Mouse (Mus musculus): ENCODE data around the gene Ndc1. TPM values are rescaled to one million over a fixed set of nuclear protein-coding genes. Genes with fewer than 3 reads are reported as not detected.

Gene Ndc1
- polyA plus RNA-seq, 1 experiment from 2014 or later = 47.4 TPM

GRCm38 (mm10) chr4:107344612-107345011 lies 23.0 kb upstream of the Ndc1 start:
- H3K27ac ChIP-seq (ENCODE audit: low read depth, low read length) = no peak overlapping the region
- H3K9me3 ChIP-seq (ENCODE audit: control insufficient read depth, low read length) = no peaks in the 10 kb centered on the region
- ATAC-seq (replicated peaks; ENCODE audit: low FRiP score) (no peak), DNase-seq (ENCODE audit: low spot score) (no peak)
- no peaks in the 10 kb centered on the region for H3K36me3 ChIP-seq (ENCODE audit: control insufficient read depth, insufficient read depth, low read length)
- no peak overlapping the region for H3K4me2 ChIP-seq
- H3K9ac ChIP-seq (ENCODE audit: low read depth, low read length) = no peak overlapping the region
- H3K27me3 ChIP-seq (replicated peaks; ENCODE audit: control insufficient read depth, insufficient read depth, low read length) = no peaks in the 10 kb centered on the region
- peaks cover 2% of the 10 kb centered on the region; the same call in 1 of the 2 replicates for H3K4me1 ChIP-seq (replicated peaks; ENCODE audit: control insufficient read depth, insufficient read depth, low read length)
- no peak overlapping the region for H3K4me3 ChIP-seq (ENCODE audit: low read depth, low read length)
- 86% methylated on average over 7 of the region's 7 CpGs for WGBS

GRCm38 (mm10) chr4:107347221-107347620 lies 20.4 kb upstream of the Ndc1 start:
- H3K27me3 ChIP-seq (replicated peaks; ENCODE audit: control insufficient read depth, insufficient read depth, low read length) = no peaks in the 10 kb centered on the region
- H3K4me2 ChIP-seq = no peak overlapping the region
- H3K9ac ChIP-seq (ENCODE audit: low read depth, low read length) = no peak overlapping the region
- no peak overlapping the region for H3K4me3 ChIP-seq (ENCODE audit: low read depth, low read length)
- 71% methylated on average over 6 of the region's 6 CpGs for WGBS
- DNase-seq (ENCODE audit: low spot score) (no peak), ATAC-seq (replicated peaks; ENCODE audit: low FRiP score) (no peak)
- H3K9me3 ChIP-seq (ENCODE audit: control insufficient read depth, low read length) = no peaks in the 10 kb centered on the region
- H3K27ac ChIP-seq (ENCODE audit: low read depth, low read length) = no peak overlapping the region
- no peaks in the 10 kb centered on the region for H3K36me3 ChIP-seq (ENCODE audit: control insufficient read depth, insufficient read depth, low read length)
- H3K4me1 ChIP-seq (replicated peaks; ENCODE audit: control insufficient read depth, insufficient read depth, low read length) = peaks cover 2% of the 10 kb centered on the region; the same call in 1 of the 2 replicates

GRCm38 (mm10) chr4:107348529-107349310 lies 18.9 kb upstream of the Ndc1 start:
- DNase-seq (ENCODE audit: low spot score) (no peak), ATAC-seq (replicated peaks; ENCODE audit: low FRiP score) (0 out of 2 replicates have a peak, but pooled peaks have one; percentile 29)
- Histone ChIP-seq H3K36me3 (ENCODE audit: control insufficient read depth, insufficient read depth, low read length) (no peaks in the 10 kb centered on the region), H3K4me2 (no peak overlapping the region), H3K4me1 (replicated peaks; ENCODE audit: control insufficient read depth, insufficient read depth, low read length) (peaks cover 2% of the 10 kb centered on the region; the same call in 1 of the 2 replicates), H3K27me3 (replicated peaks; ENCODE audit: control insufficient read depth, insufficient read depth, low read length) (no peaks in the 10 kb centered on the region), H3K27ac (ENCODE audit: low read depth, low read length) (no peak overlapping the region), H3K9me3 (ENCODE audit: control insufficient read depth, low read length) (no peaks in the 10 kb centered on the region), H3K9ac (ENCODE audit: low read depth, low read length) (0 out of 2 replicates have a peak overlapping the region, but pooled peaks have one; percentile 22), H3K4me3 (ENCODE audit: low read depth, low read length) (no peak overlapping the region)
- WGBS = 74% methylated on average over 20 of the region's 20 CpGs

GRCm38 (mm10) chr4:107349311-107350008 lies 18.1 kb upstream of the Ndc1 start:
- Histone ChIP-seq H3K27me3 (replicated peaks; ENCODE audit: control insufficient read depth, insufficient read depth, low read length) (no peaks in the 10 kb centered on the region), H3K27ac (ENCODE audit: low read depth, low read length) (no peak overlapping the region), H3K4me2 (no peak overlapping the region), H3K36me3 (ENCODE audit: control insufficient read depth, insufficient read depth, low read length) (no peaks in the 10 kb centered on the region), H3K9me3 (ENCODE audit: control insufficient read depth, low read length) (no peaks in the 10 kb centered on the region), H3K4me1 (replicated peaks; ENCODE audit: control insufficient read depth, insufficient read depth, low read length) (peaks cover 5% of the 10 kb centered on the region), H3K4me3 (ENCODE audit: low read depth, low read length) (no peak overlapping the region), H3K9ac (ENCODE audit: low read depth, low read length) (no peak overlapping the region)
- 0 out of 2 replicates have a peak, but pooled peaks have one; percentile 18 for ATAC-seq (replicated peaks; ENCODE audit: low FRiP score)
- 67% methylated on average over 8 of the region's 8 CpGs for WGBS
- DNase-seq (ENCODE audit: low spot score) = no peak

- Histone ChIP-seq H3K9ac (ENCODE audit: low read depth, low read length) (no peak overlapping the region), H3K9me3 (ENCODE audit: control insufficient read depth, low read length) (no peaks in the 10 kb centered on the region), H3K4me1 (replicated peaks; ENCODE audit: control insufficient read depth, insufficient read depth, low read length) (peaks cover 6% of the 10 kb centered on the region), H3K4me2 (no peak overlapping the region), H3K4me3 (ENCODE audit: low read depth, low read length) (no peak overlapping the region), H3K36me3 (ENCODE audit: control insufficient read depth, insufficient read depth, low read length) (no peaks in the 10 kb centered on the region), H3K27me3 (replicated peaks; ENCODE audit: control insufficient read depth, insufficient read depth, low read length) (no peaks in the 10 kb centered on the region), H3K27ac (ENCODE audit: low read depth, low read length) (no peak overlapping the region)
- ATAC-seq (replicated peaks; ENCODE audit: low FRiP score) (no peak), DNase-seq (ENCODE audit: low spot score) (no peak)
Measured at GRCm38 (mm10) chr4:107351368-107351767, 16.2 kb upstream of the Ndc1 start.

- H3K4me2 ChIP-seq = no peak overlapping the region
- H3K36me3 ChIP-seq (ENCODE audit: control insufficient read depth, insufficient read depth, low read length) = no peaks in the 10 kb centered on the region
- no peak overlapping the region for H3K27ac ChIP-seq (ENCODE audit: low read depth, low read length)
- 87% methylated on average over 3 of the region's 3 CpGs for WGBS
- H3K27me3 ChIP-seq (replicated peaks; ENCODE audit: control insufficient read depth, insufficient read depth, low read length) = no peaks in the 10 kb centered on the region
- no peak overlapping the region for H3K4me3 ChIP-seq (ENCODE audit: low read depth, low read length)
- no peak overlapping the region for H3K9ac ChIP-seq (ENCODE audit: low read depth, low read length)
- no peaks in the 10 kb centered on the region for H3K9me3 ChIP-seq (ENCODE audit: control insufficient read depth, low read length)
- ATAC-seq (replicated peaks; ENCODE audit: low FRiP score) = no peak
- peaks cover 6% of the 10 kb centered on the region for H3K4me1 ChIP-seq (replicated peaks; ENCODE audit: control insufficient read depth, insufficient read depth, low read length)
- no peak for DNase-seq (ENCODE audit: low spot score)
Measured at GRCm38 (mm10) chr4:107353612-107354011, 14.0 kb upstream of the Ndc1 start.

- H3K4me1 ChIP-seq (replicated peaks; ENCODE audit: control insufficient read depth, insufficient read depth, low read length) = peaks cover 4% of the 10 kb centered on the region
- ATAC-seq (replicated peaks; ENCODE audit: low FRiP score) = no peak
- H3K4me2 ChIP-seq = no peak overlapping the region
- H3K4me3 ChIP-seq (ENCODE audit: low read depth, low read length) = no peak overlapping the region
- DNase-seq (ENCODE audit: low spot score) = no peak
- no peaks in the 10 kb centered on the region for H3K9me3 ChIP-seq (ENCODE audit: control insufficient read depth, low read length)
- no peak overlapping the region for H3K27ac ChIP-seq (ENCODE audit: low read depth, low read length)
- H3K27me3 ChIP-seq (replicated peaks; ENCODE audit: control insufficient read depth, insufficient read depth, low read length) = no peaks in the 10 kb centered on the region
- H3K36me3 ChIP-seq (ENCODE audit: control insufficient read depth, insufficient read depth, low read length) = no peaks in the 10 kb centered on the region
- WGBS = 75% methylated on average over 5 of the region's 5 CpGs
- H3K9ac ChIP-seq (ENCODE audit: low read depth, low read length) = no peak overlapping the region
Measured at GRCm38 (mm10) chr4:107354126-107354525, 13.5 kb upstream of the Ndc1 start.

- DNase-seq (ENCODE audit: low spot score) (no peak), ATAC-seq (replicated peaks; ENCODE audit: low FRiP score) (no peak)
- Histone ChIP-seq H3K4me2 (no peak overlapping the region), H3K4me3 (ENCODE audit: low read depth, low read length) (no peak overlapping the region), H3K9ac (ENCODE audit: low read depth, low read length) (no peak overlapping the region), H3K4me1 (replicated peaks; ENCODE audit: control insufficient read depth, insufficient read depth, low read length) (peaks cover 4% of the 10 kb centered on the region), H3K27me3 (replicated peaks; ENCODE audit: control insufficient read depth, insufficient read depth, low read length) (no peaks in the 10 kb centered on the region), H3K36me3 (ENCODE audit: control insufficient read depth, insufficient read depth, low read length) (no peaks in the 10 kb centered on the region), H3K9me3 (ENCODE audit: control insufficient read depth, low read length) (no peaks in the 10 kb centered on the region), H3K27ac (ENCODE audit: low read depth, low read length) (no peak overlapping the region)
- 45% methylated on average over 4 of the region's 4 CpGs for WGBS
Measured at GRCm38 (mm10) chr4:107354543-107354942, 13.0 kb upstream of the Ndc1 start.
